Mouse (Mus musculus): ENCODE data around the gene Epha4.

The Epha4 gene

DNA sequence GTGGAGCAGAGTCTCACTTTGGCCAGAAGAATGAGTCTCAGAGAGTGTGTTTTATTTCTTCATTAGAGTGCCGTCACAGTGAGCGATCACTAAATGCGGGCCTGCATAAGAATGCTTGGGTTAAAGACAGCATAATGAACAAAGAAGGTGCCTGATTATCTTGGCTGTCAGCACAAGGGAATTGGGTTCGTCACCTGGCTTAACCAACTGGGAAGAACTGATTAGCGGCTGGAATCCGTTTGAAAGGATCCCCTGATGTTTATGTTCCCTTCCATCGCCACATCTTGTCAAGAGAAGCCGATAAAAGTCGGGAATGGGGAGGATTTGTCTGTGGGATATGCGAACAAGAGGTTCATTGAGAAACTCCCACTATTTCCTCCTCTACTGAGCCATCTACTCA is 74.4 kb downstream of the Epha4 start:
- no peak for DNase-seq

DNA sequence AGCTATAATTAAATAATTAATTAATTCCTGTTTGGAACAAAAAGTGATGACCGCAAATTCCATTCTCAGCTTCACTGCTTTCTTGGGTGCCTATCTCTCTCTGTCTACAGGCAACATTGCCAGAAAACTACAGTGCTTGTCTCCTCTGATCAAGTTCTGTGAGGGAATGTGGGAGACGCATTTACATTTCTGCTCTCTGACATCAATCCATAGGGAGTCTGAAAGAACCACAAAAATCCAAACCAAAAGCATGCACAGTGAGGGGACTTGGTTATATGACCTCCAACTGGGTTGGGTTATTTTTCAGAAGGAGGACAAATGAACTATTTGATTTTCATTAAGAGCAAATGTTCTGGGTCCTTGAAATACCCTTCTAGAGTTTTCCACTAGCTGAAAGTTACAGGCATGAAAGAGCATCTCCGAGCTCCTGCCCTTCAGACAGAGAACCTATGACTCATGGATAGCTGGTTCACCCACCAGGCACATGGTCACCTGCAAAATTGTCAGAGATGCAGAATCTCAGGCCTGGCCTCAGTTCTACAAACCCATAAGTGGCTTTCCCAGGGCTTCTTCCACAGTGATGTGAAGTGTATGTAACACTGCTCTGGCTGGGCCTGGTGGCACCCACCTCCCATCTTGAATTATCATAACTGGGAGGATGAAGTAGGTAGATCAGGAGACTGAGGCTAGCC is 75.4 kb downstream of the Epha4 start:
- DNase-seq: no peak

DNA sequence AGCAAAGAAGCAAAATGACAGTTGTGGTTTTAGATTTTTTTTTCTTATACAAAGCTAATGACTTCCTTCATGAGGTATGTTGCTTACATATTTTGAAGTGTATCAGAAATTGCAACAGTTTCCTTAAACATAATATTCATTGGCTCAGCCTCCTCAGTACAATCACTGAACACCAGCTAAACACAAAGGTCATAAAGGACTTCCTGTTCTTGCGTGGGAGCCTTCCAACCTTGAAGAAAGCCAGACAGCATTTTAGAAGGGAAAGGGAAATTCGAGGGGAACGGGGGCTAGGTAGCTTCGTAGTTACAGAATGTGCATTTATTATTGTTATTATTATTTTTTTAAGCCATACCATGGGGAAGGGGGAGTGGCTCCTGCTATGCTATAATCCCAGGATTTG is 76.2 kb downstream of the Epha4 start:
- no peak for DNase-seq

DNA sequence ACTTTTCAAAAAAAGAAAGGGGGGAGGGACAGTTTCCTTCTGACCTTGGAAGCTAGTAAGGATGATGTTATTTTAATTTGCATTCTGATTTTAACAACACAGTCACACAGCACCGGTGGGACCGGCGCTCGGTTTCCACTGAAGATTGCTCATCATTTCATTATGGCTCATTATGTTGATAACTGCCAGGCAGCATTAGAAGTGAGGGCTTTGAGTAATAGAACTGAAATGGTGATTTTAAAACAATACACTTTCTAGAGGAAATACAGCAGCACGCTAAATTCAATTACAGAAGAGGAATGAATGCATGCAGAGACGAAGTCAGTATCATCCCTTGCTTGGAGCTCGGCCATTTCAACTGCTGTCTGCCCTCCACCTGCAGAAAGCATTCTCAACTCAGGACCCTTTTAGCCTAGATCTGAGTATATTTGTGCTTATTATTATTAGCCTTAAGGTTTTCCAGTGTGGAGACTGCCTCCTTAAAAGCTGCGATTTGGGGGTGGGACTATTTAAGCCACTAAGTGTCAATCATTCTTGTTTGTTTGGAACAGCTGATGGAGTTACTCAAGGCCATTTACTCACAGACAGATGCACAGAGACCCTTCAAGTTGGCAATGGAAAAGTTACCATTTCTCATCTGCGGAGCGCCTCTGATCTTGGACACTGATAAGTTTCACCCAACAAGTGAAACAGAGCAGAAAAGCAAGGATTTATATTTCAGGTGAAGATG is 76.8 kb downstream of the Epha4 start:
- no peak for DNase-seq

DNA sequence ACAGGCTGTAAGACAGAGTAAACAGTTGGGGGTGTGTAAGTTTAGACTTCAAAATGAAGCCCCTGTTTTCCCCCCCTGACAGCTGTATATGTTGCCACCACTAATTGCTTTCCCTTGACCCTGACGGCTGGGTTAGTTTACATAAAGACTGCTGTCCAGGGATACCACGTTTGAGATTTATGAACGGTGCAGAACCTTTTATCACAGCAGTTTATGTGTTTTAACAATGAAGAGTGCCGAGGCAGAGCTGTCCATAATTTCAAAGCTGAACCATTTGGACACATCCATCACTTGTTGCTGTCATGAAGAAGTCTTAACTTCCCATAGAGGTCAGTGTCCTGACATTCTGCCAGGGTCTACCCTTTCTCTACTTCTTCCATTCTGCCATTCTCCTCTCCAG is 79.8 kb downstream of the Epha4 start:
- DNase-seq: no peak

GRCm38 (mm10) chr1:77433148-77433547 is 81.7 kb downstream of the Epha4 start:
- no peak for DNase-seq

- no peak for DNase-seq
Measured at GRCm38 (mm10) chr1:77432489-77432888, 82.4 kb downstream of the Epha4 start.

DNA sequence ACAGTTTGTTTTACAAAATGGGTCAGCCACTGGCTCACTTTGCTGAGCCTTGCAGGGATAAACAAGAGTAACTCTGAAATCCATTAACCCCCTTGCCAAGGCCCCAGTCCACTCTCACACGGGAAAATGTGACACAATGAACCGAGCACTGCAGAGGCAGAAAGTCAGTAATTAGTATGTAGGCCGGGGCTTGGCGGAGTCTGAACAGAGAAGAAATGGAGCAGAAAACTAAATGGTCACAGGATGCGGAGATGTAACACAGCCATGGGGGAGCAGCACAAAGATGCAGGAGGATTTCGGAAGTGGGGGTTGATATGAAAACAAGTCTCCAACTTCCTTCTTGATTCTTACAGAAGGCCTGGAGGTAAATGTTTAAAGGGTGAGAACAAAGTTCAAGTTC is 85.7 kb downstream of the Epha4 start:
- DNase-seq: peak; percentile 63 to 67

GRCm38 (mm10) chr1:77426956-77427355 is 87.9 kb downstream of the Epha4 start:
- DNase-seq: no peak

GRCm38 (mm10) chr1:77425171-77425570 is 89.7 kb downstream of the Epha4 start:
- peak; percentile 22 to 53 for DNase-seq

DNA sequence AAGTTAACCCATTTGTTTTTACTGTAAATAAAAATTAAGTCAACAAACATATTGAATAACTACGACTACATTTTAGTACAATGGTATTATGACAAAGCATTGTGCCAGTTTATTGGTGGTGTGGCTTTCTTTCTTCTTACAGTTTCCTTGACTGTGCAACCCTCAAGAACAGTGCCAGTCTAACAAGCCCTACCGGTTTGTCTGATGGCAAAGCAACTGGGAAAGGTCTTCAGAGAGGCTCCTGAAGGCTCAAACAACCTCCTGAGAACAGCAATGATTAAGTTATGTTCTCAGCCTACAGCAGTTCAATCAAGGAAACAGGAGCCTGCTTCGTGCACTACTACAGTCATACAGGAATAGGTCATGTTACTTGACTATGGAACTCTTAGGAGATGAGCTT is 93.8 kb downstream of the Epha4 start:
- DNase-seq: no peak

DNA sequence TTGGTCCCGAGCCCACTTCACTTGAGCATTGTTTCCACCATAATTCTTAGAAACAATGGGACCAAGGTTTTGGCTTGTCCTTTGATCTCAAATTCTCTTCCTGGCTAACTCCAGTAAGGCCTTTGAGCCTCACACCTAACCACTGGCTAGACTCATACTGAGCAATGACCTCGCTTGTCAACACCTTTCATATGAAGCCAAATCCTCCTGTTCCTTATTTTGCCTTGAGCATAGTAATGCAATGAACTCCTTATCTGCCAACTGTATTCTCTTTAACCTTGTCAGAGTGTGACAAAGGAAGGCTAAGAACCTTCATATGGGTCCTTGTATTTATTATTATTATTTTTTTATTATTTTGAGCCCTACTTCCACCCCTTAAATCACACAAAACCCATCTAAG is 94.5 kb downstream of the Epha4 start:
- no peak for DNase-seq

DNA sequence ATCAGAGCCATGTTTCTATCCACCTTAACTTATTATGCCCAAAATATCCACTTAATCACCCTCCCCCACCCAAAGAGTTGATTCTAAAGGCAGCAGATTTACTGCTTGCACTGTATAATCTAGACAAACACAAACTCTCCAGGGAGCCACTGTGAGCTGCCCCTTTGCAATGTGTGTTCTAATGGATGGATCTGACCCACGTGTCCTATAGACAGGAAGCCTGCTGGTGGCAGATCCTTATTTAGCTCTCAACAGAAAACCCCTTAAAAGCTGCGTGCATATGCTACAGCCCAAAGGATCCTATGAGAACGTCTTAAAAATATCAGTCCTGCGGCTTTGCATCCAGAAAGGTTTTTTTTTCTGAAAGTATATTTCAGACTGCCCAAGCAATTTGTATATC is 98.0 kb downstream of the Epha4 start:
- DNase-seq: no peak

DNA sequence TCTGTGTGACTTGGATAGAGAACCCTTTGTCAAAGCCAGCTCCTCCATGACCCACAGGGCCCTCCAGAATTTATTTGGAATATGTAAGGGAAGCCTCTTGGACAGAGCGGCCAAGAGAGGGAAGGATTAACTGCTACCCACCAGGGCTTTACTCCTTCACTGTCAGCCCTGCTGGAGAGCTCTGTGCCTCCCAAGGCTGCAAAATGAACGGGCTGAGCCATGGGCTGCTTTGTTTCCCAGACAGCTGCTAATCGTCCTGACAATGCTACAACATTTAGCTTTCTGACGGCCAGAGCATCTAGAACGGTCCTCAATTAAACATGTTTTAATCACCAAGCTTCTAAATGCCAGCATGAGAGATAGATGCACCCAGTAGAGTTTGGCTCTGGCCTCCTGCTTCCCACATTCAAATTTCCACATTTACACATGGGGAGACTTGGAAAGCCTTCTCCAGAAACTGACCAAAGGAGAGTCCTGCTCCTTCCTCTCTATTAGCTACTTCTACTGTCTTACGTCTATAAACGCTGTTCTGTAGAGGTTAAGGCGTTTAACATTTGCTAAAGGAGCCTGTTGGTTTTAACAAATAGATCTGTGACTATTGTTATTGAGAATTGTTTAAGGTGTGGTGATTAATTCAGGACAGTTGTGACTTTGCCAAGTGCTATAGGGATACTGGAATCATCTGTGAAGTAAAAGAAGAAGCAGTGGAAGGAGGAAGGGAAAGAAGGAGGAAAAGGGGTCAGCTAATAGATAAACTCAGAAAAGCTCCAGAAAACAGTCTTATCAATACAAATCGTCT is 101.8 kb downstream of the Epha4 start:
- DNase-seq: no peak

GRCm38 (mm10) chr1:77412285-77412684 is 102.6 kb downstream of the Epha4 start:
- DNase-seq: no peak

- DNase-seq: no peak
Measured at GRCm38 (mm10) chr1:77411222-77411621, 103.7 kb downstream of the Epha4 start.

DNA sequence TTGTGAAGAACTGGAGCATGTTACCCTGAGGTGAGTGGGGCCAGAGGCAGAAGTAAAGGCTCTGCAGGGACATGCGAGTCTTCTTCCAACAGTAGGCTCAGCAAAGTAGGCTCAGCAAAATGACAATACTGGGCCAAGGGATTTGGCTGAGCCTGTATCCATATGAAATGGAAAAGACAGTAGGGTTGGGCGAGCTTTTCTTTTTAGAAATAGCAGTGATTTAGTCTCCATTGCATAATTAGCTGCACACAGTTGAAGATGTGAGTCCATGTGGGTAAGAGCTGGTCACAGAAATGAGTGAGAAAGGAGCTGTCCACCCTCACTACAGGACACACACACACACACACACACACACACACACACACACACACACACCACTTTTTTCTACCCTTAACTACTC is 104.2 kb downstream of the Epha4 start:
- DNase-seq: no peak

DNA sequence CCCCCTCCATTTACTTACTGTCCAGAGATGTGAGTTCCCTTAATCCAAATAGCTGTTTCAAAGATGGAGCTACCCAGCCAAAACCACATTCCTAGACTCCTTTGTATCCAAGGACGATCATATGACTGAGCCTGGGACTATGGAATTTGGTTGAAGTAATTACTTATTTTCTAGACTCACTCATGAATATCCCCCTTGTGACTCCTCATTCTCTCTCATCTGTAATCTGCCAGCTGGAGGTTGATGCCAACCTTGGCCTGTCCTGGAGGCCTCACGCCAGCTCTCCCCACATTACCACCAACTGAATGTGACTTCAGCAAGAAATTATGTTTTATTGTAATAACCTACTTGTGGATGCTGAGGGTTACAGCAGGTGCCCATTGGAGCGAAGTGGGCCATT is 104.7 kb downstream of the Epha4 start:
- DNase-seq: peak; percentile 38 to 44

- no peak for DNase-seq
Measured at GRCm38 (mm10) chr1:77409509-77409908, 105.4 kb downstream of the Epha4 start.

DNA sequence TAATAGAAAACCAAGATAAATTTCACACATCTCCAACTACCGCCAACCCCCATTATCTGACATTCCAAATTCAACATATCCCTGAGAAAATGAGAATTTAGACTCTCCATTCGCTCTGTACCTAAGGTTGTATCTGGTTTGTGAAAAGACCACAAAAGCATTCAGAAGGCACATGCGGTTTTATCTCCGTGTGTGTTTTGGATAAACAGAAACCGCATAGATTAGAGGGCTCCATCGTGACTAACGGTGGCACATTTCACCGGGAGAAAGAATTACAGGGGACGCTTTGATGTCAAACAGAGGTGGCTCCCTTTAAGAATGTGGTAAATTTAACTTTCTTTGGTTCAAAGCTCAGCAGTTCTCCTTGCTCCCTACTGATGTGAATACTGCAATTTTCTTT is 107.5 kb downstream of the Epha4 start:
- DNase-seq: no peak

DNA sequence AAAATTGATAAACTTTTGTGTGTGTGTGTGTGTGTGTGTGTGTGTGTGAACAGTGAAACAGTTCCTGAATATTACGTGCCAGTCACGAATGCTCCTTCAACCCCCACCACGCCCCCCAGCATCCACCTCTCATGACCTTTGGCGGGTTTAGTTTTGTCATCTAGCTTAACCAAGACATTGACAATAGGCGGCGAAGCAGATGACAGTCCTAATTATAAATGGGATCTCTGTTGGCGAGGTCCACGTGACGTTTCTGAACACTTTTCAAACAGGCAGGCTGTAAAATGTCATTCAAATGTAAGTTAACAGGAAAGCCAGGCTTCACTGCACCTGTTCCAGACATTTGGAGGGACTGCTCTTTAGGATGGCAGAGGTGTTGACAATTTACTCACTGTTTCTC is 108.3 kb downstream of the Epha4 start:
- DNase-seq: no peak

DNA sequence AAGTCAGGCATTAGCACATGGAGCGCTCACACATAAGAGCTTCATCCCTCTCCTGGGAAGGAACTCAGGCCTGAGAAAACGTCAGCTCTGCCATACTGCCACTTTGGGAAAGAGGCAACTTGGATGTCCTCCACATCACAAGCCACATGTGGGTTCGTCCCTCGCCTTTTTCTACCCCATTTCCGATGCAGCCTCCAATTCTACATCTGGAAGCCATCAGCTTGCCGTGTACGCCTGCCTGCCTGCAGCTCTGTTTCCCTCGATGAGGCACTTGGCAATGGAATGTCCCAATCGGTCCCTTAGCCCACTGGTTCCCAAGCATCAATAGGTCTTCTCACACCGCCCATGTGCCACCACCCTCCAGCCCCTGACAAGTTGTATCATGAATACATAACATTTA is 110.4 kb downstream of the Epha4 start:
- no peak for DNase-seq

DNA sequence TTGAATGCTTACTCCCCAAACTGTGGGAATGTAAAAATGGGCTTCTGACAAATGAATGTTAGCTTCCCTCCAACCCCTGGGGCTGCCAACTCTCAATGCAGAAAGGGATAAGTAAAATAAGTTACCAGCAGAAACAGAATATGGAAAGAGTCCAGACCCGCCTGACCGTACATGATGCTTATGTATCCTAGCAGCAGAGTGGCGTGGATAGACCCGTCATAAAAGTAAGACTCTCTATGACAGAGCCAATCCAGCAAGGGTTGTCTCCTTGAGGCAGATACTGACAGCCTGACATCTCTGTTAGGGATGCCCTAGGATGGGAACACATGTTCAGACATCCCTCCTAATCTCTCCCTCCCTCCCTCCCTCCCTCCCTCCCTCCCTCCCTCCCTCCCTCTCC is 111.9 kb downstream of the Epha4 start:
- no peak for DNase-seq

DNA sequence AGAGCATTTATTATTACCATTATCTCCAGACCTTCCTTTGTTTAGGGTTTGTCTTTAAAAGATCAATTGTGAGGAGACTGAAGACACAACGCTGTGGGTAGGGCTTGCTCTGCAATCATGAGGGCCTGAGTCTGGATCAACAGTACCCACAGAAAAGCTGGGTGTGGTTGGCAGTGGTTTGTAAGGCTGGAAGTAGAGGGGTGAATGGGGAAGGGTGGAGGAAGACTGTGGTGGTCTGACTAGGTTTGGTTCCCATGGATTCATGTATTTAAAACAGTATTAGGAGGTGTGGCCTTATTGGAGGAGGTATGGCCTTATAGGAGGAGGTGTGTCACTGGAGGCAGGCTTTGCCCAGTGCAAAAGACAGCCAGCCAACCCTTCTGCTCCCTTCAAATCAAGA is 113.4 kb downstream of the Epha4 start:
- DNase-seq: no peak

Data from kidney, postnatal 36 days (tissue).